Mouse (Mus musculus): Measurements from ENCODE around the gene Selenov.

DNA sequence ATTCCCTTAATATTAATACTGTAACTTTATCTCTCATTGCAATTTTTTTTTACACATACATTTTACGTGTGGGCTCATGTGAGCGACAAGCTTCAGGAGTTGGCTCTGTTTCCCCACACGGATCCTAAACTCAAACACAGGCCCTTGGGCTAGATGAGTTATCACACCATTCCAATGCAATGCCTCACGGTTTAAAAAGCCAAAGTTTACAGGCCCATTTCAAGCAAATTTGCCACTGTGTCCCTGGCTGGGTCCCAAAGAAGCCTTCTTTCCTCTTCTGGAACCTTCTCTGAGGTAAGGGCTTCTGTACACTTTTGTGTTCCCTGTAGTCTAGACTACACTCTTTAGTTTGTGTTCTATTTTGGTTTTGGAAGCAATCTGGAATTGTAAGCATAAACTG lies 43.5 kb upstream of the Selenov start:
- TF ChIP-seq MAFK (IDR thresholded peaks at IDR 0.05; ENCODE audit: borderline replicate concordance, low read depth, low read length): no peak
- no peak for TF ChIP-seq GATA1 (IDR thresholded peaks at IDR 0.05; ENCODE audit: low read depth, low read length)
- no peak for TF ChIP-seq CTCF (IDR thresholded peaks at IDR 0.05 in 2 of 3, conservative IDR thresholded peaks at IDR 0.05 in 1 of 3; ENCODE audit: control insufficient read depth in 1 of 3, insufficient read depth in 1 of 3, low read depth in 2 of 3, low read length in 3 of 3, poor library complexity in 1 of 3, severe bottlenecking in 1 of 3)
- no peak for TF ChIP-seq ZMIZ1 (IDR thresholded peaks at IDR 0.05; ENCODE audit: low read depth, low read length)
- no peak for TF ChIP-seq POLR2A (IDR thresholded peaks at IDR 0.05; ENCODE audit: control insufficient read depth in 1 of 2, insufficient read depth in 1 of 2, low read depth in 1 of 2, low read length in 2 of 2, poor library complexity in 1 of 2)
- no peak for TF ChIP-seq TCF12 (IDR thresholded peaks at IDR 0.05; ENCODE audit: low read depth, low read length)
- TF ChIP-seq KAT2A (conservative IDR thresholded peaks at IDR 0.05; ENCODE audit: low read depth, low read length): no peak
- TF ChIP-seq POLR2AphosphoS2 (IDR thresholded peaks at IDR 0.05; ENCODE audit: low read length): no peak
- no peak for TF ChIP-seq MXI1 (IDR thresholded peaks at IDR 0.05; ENCODE audit: low read depth, low read length)
- no peak for TF ChIP-seq CHD1 (IDR thresholded peaks at IDR 0.05; ENCODE audit: low read depth, low read length)
- TF ChIP-seq MEF2A (IDR thresholded peaks at IDR 0.05; ENCODE audit: extremely low read depth, insufficient replicate concordance, low read depth, low read length, poor library complexity, severe bottlenecking): no peak
- no peak for TF ChIP-seq MYC (IDR thresholded peaks at IDR 0.05; ENCODE audit: low read depth, low read length)
- no peak for TF ChIP-seq EP300 (IDR thresholded peaks at IDR 0.05; ENCODE audit: low read depth in 1 of 2, low read length in 2 of 2)

All from MEL (cell line).